Mouse (Mus musculus) lung, embryonic 14.5 days (tissue): ENCODE measurements around the gene Dcbld1. TPM values are rescaled to one million over a fixed set of nuclear protein-coding genes. Genes with fewer than 3 reads are reported as not detected.
"Not testable (repeated sequence)": the region's sequence is repeated elsewhere in the genome, so short reads cannot be mapped to it uniquely, and the experiment has no call there.

Experiments
- ATAC-seq: fragments of 200-750 bp; cut with Nextera tagmentation; 2 replicates; pipeline ENCODE4 v1.8.0; 2017; ENCODE audit warnings: mild to moderate bottlenecking, moderate TSS enrichment, moderate library complexity; ENCODE audit not compliant: insufficient read depth
- DNase-seq: peaks from one replicate; pipeline ENCODE4 v3.0.0-alpha.2; 2015
- H3K27ac ChIP-seq: fragments of 300-500 bp; sonication (generic); 2 replicates; pipeline ENCODE4 v1.5.1; 2014; ENCODE audit warnings: low read depth, mild to moderate bottlenecking, moderate library complexity
- H3K27me3 ChIP-seq: fragments of 300-500 bp; sonication (generic); 2 replicates; pipeline ENCODE4 v1.6.1; 2014; ENCODE audit warnings: low read length, control low read depth; ENCODE audit not compliant: insufficient read depth
- H3K36me3 ChIP-seq: fragments of 300-500 bp; sonication (generic); 2 replicates; pipeline ENCODE4 v1.6.1; 2014; ENCODE audit warnings: control low read depth; ENCODE audit not compliant: insufficient read depth
- H3K4me1 ChIP-seq: fragments of 300-500 bp; sonication (generic); 2 replicates; pipeline ENCODE4 v1.6.1; 2014; ENCODE audit warnings: antibody characterized with exemption, control low read depth; ENCODE audit not compliant: insufficient read depth
- H3K4me2 ChIP-seq: fragments of 300-500 bp; sonication (generic); 2 replicates; pipeline ENCODE4 v1.6.1; 2014; ENCODE audit warnings: mild to moderate bottlenecking
- H3K4me3 ChIP-seq: fragments of 300-500 bp; sonication (generic); 2 replicates; pipeline ENCODE4 v1.5.1; 2014; ENCODE audit warnings: low read depth, low read length
- H3K9ac ChIP-seq: fragments of 300-500 bp; sonication (generic); 2 replicates; pipeline ENCODE4 v1.6.1; 2014
- H3K9me3 ChIP-seq: fragments of 300-500 bp; sonication (generic); 2 replicates; pipeline ENCODE4 v1.6.1; 2016; ENCODE audit warnings: low read depth, low read length, control low read depth
- CTCF ChIP-seq: IDR thresholded peaks from 2 replicates; pipeline ENCODE4 v1.5.1; 2016; ENCODE audit warnings: antibody characterized with exemption, low read depth
- WGBS: fragments of 180-500 bp; shearing (Covaris S2); extraction: QIAGEN DNeasy Blood & Tissue Kit; methylation state at CpG from one replicate; pipeline ENCODE4 v1.1.7; 2014; 5-methylcytosine and 5-hydroxymethylcytosine counted together
- polyA plus RNA-seq: library from polyadenylated mRNA; unstranded; fragments of >200 nt; fragmentation: Nextera tagmentation; extraction: Ambion mirVana; gene quantifications from 2 replicates; pipeline ENCODE4 v1.2.1, GENCODE M21; 2014

The Dcbld1 gene
- polyA plus RNA-seq, 1 experiment from 2014 or later, result 24.5 TPM

GRCm38 (mm10) chr10:52289261-52289660, 55.8 kb downstream of the Dcbld1 start:
- TF ChIP-seq CTCF, result no peak
- Histone ChIP-seq H3K4me2 (no peak overlapping the region), H3K36me3 (peaks cover 5% of the 10 kb centered on the region; the same call in 1 of the 2 replicates), H3K27me3 (no peaks in the 10 kb centered on the region), H3K9ac (no peak overlapping the region), H3K27ac (no peak overlapping the region), H3K9me3 (no peaks in the 10 kb centered on the region), H3K4me3 (no peak overlapping the region), H3K4me1 (no peaks in the 10 kb centered on the region)
- ATAC-seq (no peak), DNase-seq (no peak)
- WGBS, result 91% methylated on average over 3 of the region's 3 CpGs

- H3K4me3 ChIP-seq, H3K9me3 ChIP-seq, H3K27ac ChIP-seq, ATAC-seq, DNase-seq, H3K36me3 ChIP-seq, H3K4me2 ChIP-seq, H3K27me3 ChIP-seq, H3K9ac ChIP-seq, H3K4me1 ChIP-seq: not testable (repeated sequence)
- WGBS, result 81% methylated on average over 1 of the region's 1 CpGs
Observed at GRCm38 (mm10) chr10:52292391-52292790, 59.0 kb downstream of the Dcbld1 start.

GRCm38 (mm10) chr10:52293921-52294577, 60.6 kb downstream of the Dcbld1 start:
- no peaks in the 10 kb centered on the region for H3K9me3 ChIP-seq
- H3K27ac ChIP-seq, result no peak overlapping the region
- no peak for TF ChIP-seq CTCF
- no peak overlapping the region for H3K9ac ChIP-seq
- DNase-seq (no peak), ATAC-seq (no peak)
- H3K27me3 ChIP-seq, result no peaks in the 10 kb centered on the region
- 74% methylated on average over 4 of the region's 4 CpGs for WGBS
- H3K4me2 ChIP-seq, result no peak overlapping the region
- H3K36me3 ChIP-seq, result 0 out of 2 replicates have a peak, but pooled peaks cover 4% of the 10 kb centered on the region
- H3K4me3 ChIP-seq, result no peak overlapping the region
- no peaks in the 10 kb centered on the region for H3K4me1 ChIP-seq

- Histone ChIP-seq H3K4me2 (no peak overlapping the region), H3K4me3 (no peak overlapping the region), H3K36me3 (0 out of 2 replicates have a peak, but pooled peaks cover 4% of the 10 kb centered on the region), H3K27ac (no peak overlapping the region), H3K9me3 (no peaks in the 10 kb centered on the region), H3K9ac (no peak overlapping the region), H3K4me1 (no peaks in the 10 kb centered on the region), H3K27me3 (no peaks in the 10 kb centered on the region)
- no peak for DNase-seq
- no peak for TF ChIP-seq CTCF
- WGBS, result 88% methylated on average over 2 of the region's 2 CpGs
- ATAC-seq, result no peak
Observed at GRCm38 (mm10) chr10:52295934-52296333, 62.5 kb downstream of the Dcbld1 start.

- DNase-seq, H3K9me3 ChIP-seq, H3K27me3 ChIP-seq, H3K9ac ChIP-seq, H3K4me2 ChIP-seq, H3K4me3 ChIP-seq, H3K4me1 ChIP-seq, H3K36me3 ChIP-seq, ATAC-seq, H3K27ac ChIP-seq: not testable (repeated sequence)
Observed at GRCm38 (mm10) chr10:52298568-52298967, 65.1 kb downstream of the Dcbld1 start.

- H3K27me3 ChIP-seq, result no peaks in the 10 kb centered on the region
- H3K9ac ChIP-seq, result no peak overlapping the region
- no peaks in the 10 kb centered on the region for H3K4me1 ChIP-seq
- DNase-seq (no peak), ATAC-seq (no peak)
- TF ChIP-seq CTCF, result no peak
- H3K9me3 ChIP-seq, result no peaks in the 10 kb centered on the region
- no peak overlapping the region for H3K4me2 ChIP-seq
- H3K4me3 ChIP-seq, result no peak overlapping the region
- WGBS, result 90% methylated on average over 4 of the region's 4 CpGs
- H3K36me3 ChIP-seq, result 0 out of 2 replicates have a peak, but pooled peaks cover 10% of the 10 kb centered on the region
- H3K27ac ChIP-seq, result no peak overlapping the region
Observed at GRCm38 (mm10) chr10:52301766-52302165, 68.3 kb downstream of the Dcbld1 start.

- Histone ChIP-seq H3K27ac (no peak overlapping the region), H3K4me2 (no peak overlapping the region), H3K9me3 (no peaks in the 10 kb centered on the region), H3K4me1 (no peaks in the 10 kb centered on the region), H3K36me3 (0 out of 2 replicates have a peak, but pooled peaks cover 10% of the 10 kb centered on the region), H3K9ac (no peak overlapping the region), H3K27me3 (no peaks in the 10 kb centered on the region), H3K4me3 (no peak overlapping the region)
- TF ChIP-seq CTCF, result no peak
- DNase-seq (no peak), ATAC-seq (no peak)
Observed at GRCm38 (mm10) chr10:52302271-52302670, 68.9 kb downstream of the Dcbld1 start.
